Mouse (Mus musculus) T-cell, adult 66 days (primary cell): ENCODE measurements around the gene AI597479. TPM values are rescaled to one million over a fixed set of nuclear protein-coding genes. Genes with fewer than 3 reads are reported as not detected.

Experiments used
- total RNA-seq, 2 experiments: library from RNA; stranded (reverse); gene quantifications; 3 replicates in 1 of 2; 4 replicates in 1 of 2; pipeline ENCODE4 v1.2.4; 2023

AI597479 gene
- total RNA-seq: 1 to 10 TPM; 7.1 to 8.3 TPM

GRCm38 (mm10) chr1:43098031-43098984, at the start of gene AI597479, which contains the start of gene Tgfbrap1:
TSS of gene AI597479 (plus strand) at chr1:43098710.
TSS of gene Tgfbrap1 (minus strand) at chr1:43098637.

Other genes with a start within 250 kb of the AI597479 start
- 10 to 100 TPM; 45.9 to 52.7 TPM for gene Mrps9, start 247.5 kb upstream of the AI597479 start, total RNA-seq
- under 1 TPM in 1 of 2 experiments, not detected in 1; 0.90 TPM for gene Gpr45, start 145.8 kb upstream of the AI597479 start, total RNA-seq
- 10 to 100 TPM; 30.5 to 30.8 TPM for gene Tgfbrap1, start 73 bp upstream of the AI597479 start, total RNA-seq
- gene Fhl2, start 98.3 kb downstream of the AI597479 start, total RNA-seq: 1 to 10 TPM; 5.3 to 10.0 TPM